Mouse (Mus musculus) MEL (cell line): ENCODE results near the gene Bod1.

Source experiments
- CTCF ChIP-seq, 3 experiments: IDR thresholded peaks in 2 of 3; conservative IDR thresholded peaks in 1 of 3; 2 replicates each; pipeline ENCODE4 v1.5.1; 2011 to 2012; ENCODE audit warnings: low read length in 3 of 3, low read depth in 2 of 3, mild to moderate bottlenecking in 2 of 3, improper control_type of control experiment in 1 of 3, inconsistent platforms in 1 of 3, mixed read lengths in 1 of 3, moderate library complexity in 1 of 3; ENCODE audit not compliant: control insufficient read depth in 1 of 3, insufficient read depth in 1 of 3, poor library complexity in 1 of 3, severe bottlenecking in 1 of 3
- E2F4 ChIP-seq: IDR thresholded peaks from 2 replicates; pipeline ENCODE4 v1.6.1; 2011; ENCODE audit warnings: low read depth, low read length, improper control_type of control experiment, borderline replicate concordance
- GABPA ChIP-seq: IDR thresholded peaks from 2 replicates; pipeline ENCODE4 v1.6.1; 2012; ENCODE audit warnings: low read depth, mild to moderate bottlenecking, inconsistent platforms, low read length, improper control_type of control experiment, moderate library complexity
- GATA1 ChIP-seq: IDR thresholded peaks from 2 replicates; pipeline ENCODE4 v1.6.1; 2011; ENCODE audit warnings: low read depth, low read length, improper control_type of control experiment
- KAT2A ChIP-seq: conservative IDR thresholded peaks from 2 replicates; pipeline ENCODE4 v1.6.1; 2012; ENCODE audit warnings: low read depth, low read length, improper control_type of control experiment, inconsistent platforms
- MXI1 ChIP-seq: IDR thresholded peaks from 2 replicates; pipeline ENCODE4 v1.6.1; 2011; ENCODE audit warnings: mild to moderate bottlenecking, low read depth, low read length, improper control_type of control experiment
- POLR2A ChIP-seq, 2 experiments: IDR thresholded peaks; 2 replicates each; pipeline ENCODE4 v1.6.1; 2011 to 2012; ENCODE audit warnings: low read length in 2 of 2, mild to moderate bottlenecking in 2 of 2, control low read depth in 1 of 2, improper control_type of control experiment in 1 of 2, low read depth in 1 of 2, moderate library complexity in 1 of 2; ENCODE audit not compliant: control insufficient read depth in 1 of 2, insufficient read depth in 1 of 2, poor library complexity in 1 of 2
- POLR2AphosphoS2 ChIP-seq: IDR thresholded peaks from 2 replicates; pipeline ENCODE4 v1.6.1; 2011; ENCODE audit warnings: low read length, improper control_type of control experiment
- SMC3 ChIP-seq: IDR thresholded peaks from 2 replicates; pipeline ENCODE4 v1.6.1; 2011; ENCODE audit warnings: low read depth, low read length, improper control_type of control experiment
- TBP ChIP-seq: IDR thresholded peaks from 2 replicates; pipeline ENCODE4 v1.8.0; 2011; ENCODE audit warnings: low read depth, low read length, improper control_type of control experiment
- USF1 ChIP-seq: IDR thresholded peaks from 2 replicates; pipeline ENCODE4 v1.6.1; 2014; ENCODE audit warnings: low read depth, mild to moderate bottlenecking, inconsistent platforms, low read length, improper control_type of control experiment, moderate library complexity
- USF2 ChIP-seq, 2 experiments: IDR thresholded peaks; 2 replicates each; pipeline ENCODE4 v1.6.1; 2011 to 2012; ENCODE audit warnings: improper control_type of control experiment in 2 of 2, low read length in 2 of 2, borderline replicate concordance in 1 of 2, inconsistent platforms in 1 of 2, low read depth in 1 of 2, mild to moderate bottlenecking in 1 of 2; ENCODE audit not compliant: insufficient read depth in 1 of 2

DNA sequence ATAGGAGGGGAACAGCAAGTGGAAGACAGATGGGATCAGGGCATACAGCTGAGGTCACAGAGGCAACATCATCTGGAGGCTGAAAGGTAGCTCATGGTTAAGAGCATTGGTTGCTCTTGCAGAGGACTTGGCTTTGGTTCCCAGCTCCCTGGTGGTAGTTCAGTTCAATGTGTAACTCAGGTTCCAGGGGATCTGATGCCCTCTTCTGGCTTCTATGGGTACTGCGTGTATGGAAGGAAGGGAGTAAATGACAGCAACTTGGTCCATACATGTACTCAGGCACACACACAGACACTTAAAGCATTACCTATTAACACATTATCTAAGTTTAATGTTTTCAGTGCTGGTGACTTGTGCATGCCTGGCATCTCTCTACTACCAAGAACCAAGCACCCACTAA lies 22.4 kb upstream of the Bod1 start:
- TF ChIP-seq E2F4: no peak
- TF ChIP-seq MXI1: no peak
- peak; percentile 30 to 80 (median 53) for TF ChIP-seq CTCF (IDR thresholded peaks at IDR 0.05 in 2 of 3, conservative IDR thresholded peaks at IDR 0.05 in 1 of 3; ENCODE audit: control insufficient read depth in 1 of 3, insufficient read depth in 1 of 3, low read depth in 2 of 3, low read length in 3 of 3, poor library complexity in 1 of 3, severe bottlenecking in 1 of 3)
- no peak for TF ChIP-seq USF1
- TF ChIP-seq SMC3: peak; percentile 61
- no peak for TF ChIP-seq USF2 (IDR thresholded peaks at IDR 0.05; ENCODE audit: borderline replicate concordance in 1 of 2, insufficient read depth in 1 of 2, low read depth in 1 of 2, low read length in 2 of 2)
- TF ChIP-seq KAT2A: no peak
- no peak for TF ChIP-seq GATA1
- TF ChIP-seq POLR2AphosphoS2: no peak
- TF ChIP-seq POLR2A (IDR thresholded peaks at IDR 0.05; ENCODE audit: control insufficient read depth in 1 of 2, insufficient read depth in 1 of 2, low read depth in 1 of 2, low read length in 2 of 2, poor library complexity in 1 of 2): no peak
- TF ChIP-seq GABPA: no peak
- no peak for TF ChIP-seq TBP
